Mouse (Mus musculus): ENCODE data around the gene Zcrb1. TPM values are rescaled to one million over a fixed set of nuclear protein-coding genes. Genes with fewer than 3 reads are reported as not detected.

The Zcrb1 gene
- total and polyA plus RNA-seq, 2 experiments from 2014 or later, result 52.6 to 147 TPM

- no peak for TF ChIP-seq CTCF (IDR thresholded peaks at IDR 0.05; ENCODE audit: low read depth)
- H3K9me3 ChIP-seq (ENCODE audit: low read length), result no peaks in the 10 kb centered on the region
- DNase-seq (no peak), ATAC-seq (peak; percentile 51)
- H3K27ac ChIP-seq (ENCODE audit: low read depth, low read length), result peak overlapping the region; percentile 90
- H3K4me1 ChIP-seq (ENCODE audit: insufficient read depth), result 0 out of 2 replicates have a peak, but pooled peaks cover 4% of the 10 kb centered on the region
- H3K4me3 ChIP-seq (ENCODE audit: low read depth, low read length), result peak overlapping the region; percentile 99
- peak overlapping the region; percentile 83 for H3K9ac ChIP-seq
- H3K4me2 ChIP-seq (ENCODE audit: low read depth), result peak overlapping the region; percentile 85
- H3K36me3 ChIP-seq (ENCODE audit: insufficient read depth), result 0 out of 2 replicates have a peak, but pooled peaks cover 2% of the 10 kb centered on the region
- WGBS, result 2% methylated on average over 20 of the region's 52 CpGs
- H3K27me3 ChIP-seq (ENCODE audit: insufficient read depth, low read length), result no peaks in the 10 kb centered on the region
These were observed 61.5 kb downstream of the Zcrb1 start for GRCm38 (mm10) chr15:93336658-93336924.

Other genes starting within 250 kb of the Zcrb1 start
- gene Gxylt1, start 123.2 kb downstream of the Zcrb1 start, total RNA-seq (2014; rRNA removed), result 5.3 and 7.5 TPM in 2 replicates
- 1.8 and 3.2 TPM in 2 replicates for gene Gxylt1, start 123.2 kb downstream of the Zcrb1 start, polyA plus RNA-seq (2015; fragmentation: Nextera tagmentation; extraction: Ambion mirVana)
- 83.7 and 87.4 TPM in 2 replicates for gene Yaf2, start 61.4 kb downstream of the Zcrb1 start, total RNA-seq (2014; rRNA removed)
- 155 and 160 TPM in 2 replicates for gene Yaf2, start 61.4 kb downstream of the Zcrb1 start, polyA plus RNA-seq (2015; fragmentation: Nextera tagmentation; extraction: Ambion mirVana)
- gene Pphln1, start within 50 bp of the Zcrb1 start, total RNA-seq (2014; rRNA removed), result 24.8 and 32.3 TPM in 2 replicates
- gene Pphln1, start within 50 bp of the Zcrb1 start, polyA plus RNA-seq (2015; fragmentation: Nextera tagmentation; extraction: Ambion mirVana), result 30.8 and 37.9 TPM in 2 replicates
- 15.1 and 16.3 TPM in 2 replicates for gene Prickle1, start 197.6 kb upstream of the Zcrb1 start, total RNA-seq (2014; rRNA removed)
- gene Prickle1, start 197.6 kb upstream of the Zcrb1 start, polyA plus RNA-seq (2015; fragmentation: Nextera tagmentation; extraction: Ambion mirVana), result 15.4 and 15.6 TPM in 2 replicates

All from forebrain, postnatal 0 days (tissue).